ENCODE assay signal across 21 mouse cellular contexts in the genomic region with DNA sequence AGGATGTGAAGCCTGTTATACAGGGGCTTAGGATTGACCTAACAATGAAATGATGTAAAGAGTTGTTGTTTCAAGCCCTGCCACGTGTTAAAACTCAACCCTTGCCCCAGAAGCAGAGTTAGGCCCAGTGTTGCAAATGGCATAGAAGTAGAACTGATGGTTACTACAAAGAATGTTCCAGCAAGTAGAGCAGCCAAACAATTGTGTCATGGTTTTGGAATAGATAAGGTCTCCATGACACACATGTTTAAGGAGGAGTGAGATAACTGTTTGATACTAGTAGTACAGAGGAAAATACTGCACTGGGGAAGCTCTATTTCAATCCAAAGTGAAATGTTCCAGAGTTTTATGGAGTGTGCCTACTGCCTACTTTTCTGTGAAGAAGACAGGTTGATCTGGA. TPM values are rescaled to one million over a fixed set of nuclear protein-coding genes. Genes with fewer than 3 reads are reported as not detected.
"Had no signal": no experiment of that assay in that cellular context is flagged by ENCODE, and none has a peak within 500 bp of the region (broad histone marks: within the 10 kb centered on the region; RNA-seq: fewer than 3 reads in every experiment).

No protein-coding gene starts in this region.

- H3K36me3 ChIP-seq: limb, embryonic 15.5 days; midbrain, embryonic 15.5 days; neural tube, embryonic 12.5 days had no signal

- H3K4me1 ChIP-seq: limb, embryonic 15.5 days; midbrain, embryonic 15.5 days; neural tube, embryonic 12.5 days had no signal

- H3K27me3 ChIP-seq: limb, embryonic 15.5 days; liver, embryonic 15.5 days; midbrain, embryonic 15.5 days; neural tube, embryonic 12.5 days had no signal

- H3K9ac ChIP-seq: limb, embryonic 15.5 days; liver, embryonic 15.5 days; lung, embryonic 14.5 days; midbrain, embryonic 15.5 days; neural tube, embryonic 12.5 days had no signal

- ATAC-seq: midbrain, embryonic 15.5 days had no signal

- DNase-seq: kidney, adult 8-10 months; kidney, postnatal 4 days; lung, embryonic 14.5 days; lung, postnatal 10 days; lung, postnatal 4 days; thymus, postnatal 36 days had no signal

- H3K27ac ChIP-seq: left cerebral cortex, adult 2 months; limb, embryonic 15.5 days; liver, embryonic 15.5 days; midbrain, embryonic 15.5 days; neural tube, embryonic 12.5 days had no signal

- H3K4me2 ChIP-seq: limb, embryonic 15.5 days; liver, embryonic 15.5 days; lung, embryonic 14.5 days; midbrain, embryonic 11.5 days; midbrain, embryonic 15.5 days; neural tube, embryonic 12.5 days had no signal

- H3K9me3 ChIP-seq: limb, embryonic 15.5 days; liver, embryonic 15.5 days; midbrain, embryonic 15.5 days; neural tube, embryonic 12.5 days had no signal

- H3K4me3 ChIP-seq: left cerebral cortex, adult 2 months; limb, embryonic 15.5 days; liver, embryonic 15.5 days; midbrain, embryonic 15.5 days; neural tube, embryonic 12.5 days had no signal

RNA-seq across cellular contexts. Expression of a gene that starts 26.0 kb away (rescaled TPM):
- total RNA-seq: layer of hippocampus, adult 8-10 months; layer of hippocampus, postnatal 25 days; left cerebral cortex, adult 2 months; left cerebral cortex, postnatal 14 days; megakaryocyte, adult 5-6 weeks; monocyte, adult 5-6 weeks; neutrophil, adult 5-6 weeks had no signal
- polyA plus RNA-seq: kidney, embryonic 16.5 days; limb, embryonic 11.5 days; limb, embryonic 15.5 days; liver, embryonic 15.5 days; lung, embryonic 14.5 days; midbrain, embryonic 11.5 days; midbrain, embryonic 15.5 days; neural tube, embryonic 12.5 days; thymus, postnatal 0 days had no signal
